Mouse (Mus musculus): ENCODE data around the gene Sav1.

The Sav1 gene

DNA sequence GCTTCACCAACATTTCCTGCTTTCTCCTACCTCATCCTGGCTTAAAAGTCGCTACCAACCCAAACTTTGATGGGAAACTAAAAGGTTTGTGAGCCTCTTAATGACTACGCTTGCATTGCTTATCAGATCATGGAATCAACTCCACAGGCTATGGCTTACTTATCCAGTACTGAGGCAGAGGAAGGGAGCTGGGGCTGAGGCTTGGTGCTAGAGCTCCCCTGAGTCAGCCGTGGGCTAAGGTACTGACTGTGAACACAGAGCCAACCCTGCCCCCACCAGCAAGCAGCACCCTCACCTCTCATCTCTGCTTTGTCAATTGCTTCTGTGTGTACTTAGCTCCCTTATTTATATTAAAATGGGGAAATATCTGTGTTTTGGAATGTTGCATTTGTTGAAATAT lies 39.3 kb downstream of the Sav1 start:
- DNase-seq: no peak

DNA sequence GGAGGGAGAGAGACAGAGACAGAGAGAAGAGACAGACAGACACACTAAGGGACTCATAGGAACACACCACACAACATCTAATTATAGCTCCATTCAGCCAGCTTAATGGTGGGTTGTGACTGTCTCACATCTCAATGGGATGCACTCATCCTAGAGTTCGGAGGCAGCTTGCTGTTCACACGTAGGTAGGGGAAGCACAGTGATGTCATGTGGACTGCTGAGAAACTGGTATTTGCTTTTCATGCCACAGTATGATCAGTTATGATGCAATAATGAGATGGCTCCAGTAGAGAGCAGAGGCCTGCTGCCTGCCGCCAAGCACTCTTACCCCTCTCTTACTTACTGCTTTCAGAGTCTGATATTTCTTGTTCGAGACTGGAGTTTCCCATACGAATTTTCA lies 40.9 kb downstream of the Sav1 start:
- DNase-seq: no peak

DNA sequence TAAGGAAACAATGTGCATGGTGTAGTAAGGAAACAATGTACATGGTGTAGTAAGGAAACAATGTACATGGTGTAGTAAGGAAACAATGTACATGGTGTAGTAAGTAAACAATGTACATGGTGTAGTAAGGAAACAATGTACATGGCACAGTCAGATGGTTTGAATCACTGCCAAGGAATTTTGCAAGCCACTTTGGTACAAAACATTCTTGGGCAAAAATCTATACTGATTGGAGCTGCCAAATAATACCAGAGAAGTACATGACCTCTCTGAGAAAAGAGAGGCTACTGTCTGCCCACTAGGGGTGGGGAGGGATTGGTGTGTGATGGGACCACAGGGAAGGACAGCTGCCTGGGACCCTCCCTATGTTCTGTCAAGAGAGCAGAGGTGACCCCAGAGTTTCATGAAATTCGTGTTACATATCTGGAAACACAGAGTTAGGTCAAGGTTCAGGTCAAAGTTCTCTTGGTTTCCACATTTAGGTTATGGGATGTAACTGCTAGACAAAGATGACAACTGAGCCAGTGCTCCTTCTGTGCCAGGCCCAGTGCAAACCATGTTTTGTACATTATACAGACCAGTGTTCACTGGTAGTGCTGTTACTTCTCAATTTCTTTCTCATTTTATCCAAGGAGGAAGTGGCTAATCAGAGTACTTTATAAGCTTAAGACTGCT lies 45.0 kb downstream of the Sav1 start:
- no peak for DNase-seq

DNA sequence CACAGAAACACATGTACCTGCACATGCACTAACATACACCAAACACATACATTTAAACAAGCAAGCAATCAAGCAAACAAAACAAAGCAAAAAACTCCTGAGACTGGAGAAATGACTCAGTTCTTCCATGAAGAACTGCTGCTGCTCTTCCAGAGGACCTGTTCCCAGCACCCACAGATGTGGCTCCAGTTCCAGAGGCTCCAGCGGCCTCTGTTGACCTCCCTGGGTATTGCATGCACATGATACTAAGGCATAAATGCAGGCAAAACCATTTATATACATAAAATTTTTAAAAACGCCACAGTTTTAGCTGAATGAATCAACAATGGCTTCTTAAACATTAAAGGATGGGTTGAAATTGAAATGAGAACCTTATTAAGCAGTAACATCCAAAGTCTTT lies 47.5 kb downstream of the Sav1 start:
- peak; percentile 24 for DNase-seq

DNA sequence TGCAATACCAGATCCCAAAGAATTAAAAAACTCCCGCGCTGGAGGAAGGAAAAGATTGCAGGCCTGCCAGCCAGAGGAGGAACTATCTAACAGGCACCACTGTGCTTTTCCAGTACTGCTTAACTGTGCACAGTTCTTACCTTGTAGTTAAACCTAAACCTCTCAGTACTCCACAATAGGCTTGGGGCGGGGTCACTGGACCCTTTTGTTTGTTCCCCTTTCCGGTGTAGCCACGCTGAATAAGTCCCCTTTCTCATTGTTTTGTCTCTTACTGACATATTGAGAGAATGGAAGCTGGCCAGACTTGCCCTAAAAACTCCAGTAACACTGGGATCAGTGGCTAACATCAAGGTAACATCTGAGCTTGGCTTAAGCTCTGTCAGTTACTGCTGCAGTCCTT lies 49.1 kb downstream of the Sav1 start:
- no peak for DNase-seq

DNA sequence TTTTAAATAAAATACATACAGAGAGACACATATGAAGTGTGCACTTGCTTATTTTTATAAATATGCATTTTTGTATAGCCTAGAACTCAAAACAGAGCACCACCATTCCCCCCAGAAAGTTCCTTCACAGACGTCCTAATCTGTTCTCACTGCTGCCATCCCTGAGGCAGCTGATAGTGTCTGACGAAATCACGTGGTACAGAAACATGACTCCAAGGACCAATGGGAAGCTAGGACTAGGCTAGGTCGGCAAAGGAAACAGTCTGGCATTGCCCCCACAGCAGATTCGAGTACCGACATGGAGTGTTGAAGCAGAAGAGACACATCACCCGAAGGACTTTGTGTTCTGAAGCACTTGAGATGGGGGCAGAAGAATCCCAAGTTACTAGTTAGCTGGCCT lies 60.1 kb downstream of the Sav1 start:
- no peak for DNase-seq

DNA sequence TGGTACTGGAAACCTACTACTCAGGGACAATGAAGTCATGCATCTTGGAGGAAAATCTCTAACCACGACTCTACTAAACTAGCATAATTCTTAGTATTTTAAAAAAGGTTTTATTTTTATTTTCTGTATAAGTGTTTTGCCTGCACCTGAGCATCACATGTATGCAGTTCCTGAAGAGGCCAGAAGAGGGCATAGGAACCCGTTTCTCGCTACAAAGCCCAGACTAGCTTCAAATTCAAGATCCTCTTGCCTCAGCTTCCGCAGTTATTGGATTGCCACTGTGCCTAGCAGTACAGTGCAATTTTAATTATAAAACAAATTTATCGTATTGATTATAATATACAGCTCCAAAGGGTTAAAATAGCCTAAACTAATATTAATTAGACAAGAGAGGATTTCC lies 62.8 kb downstream of the Sav1 start:
- peak; percentile 25 for DNase-seq

DNA sequence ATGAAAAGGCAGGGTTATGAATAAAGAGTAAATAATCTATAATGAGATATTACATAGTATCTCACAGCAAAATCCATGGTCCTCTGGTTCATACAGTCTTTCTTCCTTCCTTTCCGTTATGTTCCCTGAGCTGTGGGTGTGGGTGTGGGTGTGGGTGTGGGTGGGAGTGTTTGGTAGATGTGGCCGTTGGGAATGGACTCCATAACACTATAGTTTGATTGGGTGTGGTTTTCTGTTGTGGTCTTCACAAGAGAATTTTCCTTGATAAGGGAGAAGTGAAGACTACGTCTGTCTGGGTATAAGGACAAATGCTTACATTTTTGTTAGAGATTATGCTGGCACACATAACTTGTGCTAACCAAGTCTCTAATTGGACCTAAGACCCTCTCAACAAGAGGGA lies 63.2 kb downstream of the Sav1 start:
- no peak for DNase-seq

DNA sequence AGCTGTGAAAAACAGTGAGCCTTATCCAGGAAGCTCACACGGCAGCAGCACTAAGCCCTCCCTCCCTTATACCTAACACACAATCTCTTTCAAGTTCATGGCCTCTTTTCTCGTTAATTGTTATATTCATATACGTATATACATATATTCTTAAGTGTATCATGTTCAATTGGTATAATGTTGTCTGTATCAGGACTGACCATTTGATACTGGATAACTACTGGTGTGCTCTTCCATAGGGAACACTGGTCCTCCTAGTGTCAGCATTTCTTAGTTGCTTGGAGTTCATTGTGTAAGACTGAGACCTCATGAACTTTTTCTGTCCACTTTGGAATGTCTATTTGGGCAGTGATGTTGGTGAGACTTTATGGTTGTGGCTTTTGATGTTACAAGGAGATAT lies 63.7 kb downstream of the Sav1 start:
- DNase-seq: no peak

DNA sequence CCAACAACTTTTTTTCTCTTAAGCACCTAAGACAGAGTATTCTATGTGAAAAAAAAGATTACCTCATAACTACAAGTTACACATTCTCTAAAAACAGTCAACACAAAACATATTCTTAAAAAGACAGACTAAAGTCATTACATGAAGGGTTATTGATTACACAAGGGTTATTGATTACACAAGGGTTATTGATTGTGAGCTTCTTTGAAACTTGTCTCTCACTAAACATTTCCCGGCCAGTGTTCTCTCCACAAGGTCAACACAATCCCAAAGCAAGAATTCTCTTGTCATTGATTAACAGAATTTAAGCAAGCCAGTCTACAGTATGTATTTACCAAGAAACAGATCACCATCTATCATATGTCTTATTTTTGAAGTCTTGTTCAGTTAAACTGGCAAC lies 64.7 kb downstream of the Sav1 start:
- DNase-seq: no peak

DNA sequence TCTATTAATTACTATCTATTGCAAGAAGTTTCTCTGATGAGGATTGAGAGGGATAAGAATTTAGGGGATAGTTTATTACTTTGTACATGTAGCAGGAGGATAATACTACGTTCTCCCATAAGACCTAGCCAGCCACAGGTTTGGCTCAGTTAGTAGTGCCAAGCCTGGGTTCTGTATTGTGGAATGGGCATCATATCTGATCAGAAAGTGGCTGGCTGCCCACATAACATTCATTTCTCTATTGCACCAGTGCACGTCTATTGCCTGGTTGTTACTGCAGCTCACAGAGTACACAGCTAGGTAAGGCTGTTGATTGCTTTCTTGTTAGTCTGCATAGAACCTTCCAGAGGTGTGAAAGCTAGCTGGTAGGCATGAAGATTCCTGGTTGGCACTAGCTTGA lies 68.9 kb downstream of the Sav1 start:
- no peak for DNase-seq
